Mouse (Mus musculus) kidney, adult 11 months (tissue): ENCODE data around the gene Gm6377.

Experiments
- DNase-seq: peaks from one replicate; pipeline ENCODE4 v3.0.0; 2022

Gene Gm6377

DNA sequence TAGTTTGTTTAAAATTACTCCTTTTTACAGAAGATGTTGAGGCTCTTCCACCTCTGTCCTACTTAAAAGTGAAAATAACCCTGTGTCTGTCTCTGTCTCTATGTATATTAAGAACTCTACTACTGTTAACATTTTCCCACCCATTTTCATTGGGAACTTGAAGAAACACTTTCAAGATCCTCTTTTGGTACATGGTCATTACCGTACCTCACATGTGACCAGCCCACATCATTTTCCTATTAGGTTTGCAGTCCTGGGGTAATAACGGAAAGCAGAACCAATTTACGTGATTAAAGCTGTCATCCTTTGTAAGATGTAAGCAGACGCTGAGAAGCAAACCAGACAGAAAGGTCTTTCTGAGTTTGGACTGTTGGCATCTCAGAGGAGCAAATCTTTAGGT is at the start of gene Gm6377:
Gene Gm6377 (plus strand): TSS at position 289 of the 400 bp plus-strand sequence.
- no peak for DNase-seq

DNA sequence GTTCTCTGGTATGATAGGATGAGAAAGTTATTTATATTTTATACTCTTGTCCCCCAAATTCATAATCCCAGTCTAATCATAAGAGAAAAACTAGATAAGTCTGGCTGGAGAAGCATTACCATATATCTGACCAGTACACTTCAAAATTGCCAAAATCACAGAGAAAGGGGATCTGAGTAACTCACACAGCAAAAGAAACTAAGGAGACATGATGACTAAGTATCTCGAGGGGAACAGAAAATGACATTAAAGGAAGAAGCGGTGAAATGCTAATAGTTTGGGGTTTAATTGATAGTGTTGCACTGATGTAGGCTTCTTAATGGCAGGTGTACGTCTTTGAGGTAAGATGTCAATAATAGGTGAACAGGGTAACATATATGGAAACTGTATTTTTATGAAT is 49.4 kb upstream of the Gm6377 start:
- no peak for DNase-seq

DNA sequence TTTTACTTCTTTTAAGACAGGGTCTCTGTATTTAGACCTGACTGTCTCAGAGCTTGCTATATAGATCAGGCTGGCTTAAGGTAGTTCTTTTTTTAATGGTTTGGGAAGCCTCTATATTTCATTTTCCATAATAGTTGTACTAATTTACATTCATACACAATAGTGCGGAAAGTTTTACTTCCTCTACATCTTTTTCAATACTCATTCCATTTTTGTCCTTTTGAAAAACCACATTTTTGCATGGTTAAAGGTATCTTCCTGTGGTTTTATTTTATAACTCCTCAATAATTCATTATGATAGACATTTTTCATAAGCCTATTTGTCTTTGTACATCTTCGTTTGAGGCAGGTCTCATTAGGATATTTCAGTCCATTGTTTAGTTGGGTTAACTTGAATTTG is 45.3 kb upstream of the Gm6377 start:
- no peak for DNase-seq

DNA sequence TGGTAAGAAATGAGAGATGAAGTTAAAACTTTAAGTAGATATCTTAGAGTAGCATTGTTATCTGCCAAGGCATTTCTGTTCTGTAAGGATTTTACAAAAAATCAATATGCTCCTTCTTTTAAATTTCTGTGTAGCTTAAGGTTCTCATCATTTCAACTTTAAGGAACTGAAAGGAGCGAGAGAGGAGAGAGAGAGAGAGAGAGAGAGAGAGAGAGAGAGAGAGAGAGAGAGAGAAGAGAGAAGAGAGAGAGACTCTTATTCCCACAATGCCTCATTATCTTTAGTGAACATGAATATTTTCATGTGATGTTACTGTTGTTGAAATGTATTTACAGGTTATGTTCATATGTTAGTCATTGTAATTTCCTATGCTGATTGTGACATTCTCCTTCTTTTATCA is 36.2 kb upstream of the Gm6377 start:
- no peak for DNase-seq

DNA sequence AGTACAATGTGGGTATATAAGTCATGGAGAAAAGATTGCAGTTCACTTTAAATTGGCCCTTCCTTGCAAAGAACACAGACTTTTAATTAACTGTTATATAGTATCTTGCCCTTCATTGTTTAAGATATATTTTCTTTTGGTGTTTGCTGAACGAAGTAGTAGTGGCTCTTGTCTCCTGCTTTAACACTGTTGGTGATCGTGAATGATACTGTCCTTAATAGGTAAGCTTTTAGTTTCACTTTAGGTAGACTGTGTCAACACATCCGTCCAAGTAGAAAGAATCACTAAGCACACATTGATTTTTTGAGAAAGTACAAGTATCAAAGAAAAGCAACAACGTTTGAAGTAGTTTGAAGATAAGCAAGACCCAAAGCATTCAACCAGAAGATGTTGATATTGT is 35.7 kb upstream of the Gm6377 start:
- no peak for DNase-seq

DNA sequence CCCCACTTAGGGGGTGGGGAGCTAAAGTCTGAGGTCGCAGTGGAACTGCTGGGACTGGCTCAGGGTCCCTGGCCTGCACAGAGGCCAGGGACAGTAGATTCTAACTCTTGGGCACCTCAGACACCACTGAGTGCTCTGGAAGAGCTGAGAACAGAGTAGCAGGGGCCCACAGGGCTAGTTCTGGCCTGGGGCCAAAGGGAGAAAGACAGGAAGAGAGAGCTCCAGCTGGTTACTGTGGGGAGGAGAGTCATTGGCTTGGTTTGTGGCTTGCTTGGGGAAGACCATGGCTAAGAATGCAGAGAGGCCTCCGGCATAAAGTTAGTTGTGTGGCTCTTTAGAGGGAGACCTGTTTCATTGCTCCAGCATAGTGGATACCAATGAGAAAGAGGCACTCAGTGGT is 21.5 kb upstream of the Gm6377 start:
- DNase-seq = no peak

DNA sequence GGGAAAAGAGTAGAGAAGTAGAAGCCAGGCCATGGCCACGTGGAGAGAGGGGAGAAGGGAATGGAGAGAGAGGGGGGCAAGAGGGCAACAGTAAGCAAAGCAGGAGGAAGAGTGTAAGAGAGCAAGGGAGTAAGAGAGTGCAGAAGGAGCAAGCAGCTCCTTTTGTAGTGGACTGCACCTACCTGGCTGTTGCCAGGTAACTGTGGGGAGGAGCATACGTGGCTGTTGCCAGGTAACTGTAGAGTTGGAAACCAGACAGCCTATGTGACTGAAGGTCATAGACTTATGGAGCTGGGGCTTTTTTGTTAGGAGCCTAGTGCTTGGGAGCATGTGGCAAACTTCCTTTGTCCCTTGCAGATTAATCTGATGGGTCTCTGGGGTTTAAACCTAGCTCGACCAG is 21.1 kb upstream of the Gm6377 start:
- DNase-seq = peak; percentile 4

DNA sequence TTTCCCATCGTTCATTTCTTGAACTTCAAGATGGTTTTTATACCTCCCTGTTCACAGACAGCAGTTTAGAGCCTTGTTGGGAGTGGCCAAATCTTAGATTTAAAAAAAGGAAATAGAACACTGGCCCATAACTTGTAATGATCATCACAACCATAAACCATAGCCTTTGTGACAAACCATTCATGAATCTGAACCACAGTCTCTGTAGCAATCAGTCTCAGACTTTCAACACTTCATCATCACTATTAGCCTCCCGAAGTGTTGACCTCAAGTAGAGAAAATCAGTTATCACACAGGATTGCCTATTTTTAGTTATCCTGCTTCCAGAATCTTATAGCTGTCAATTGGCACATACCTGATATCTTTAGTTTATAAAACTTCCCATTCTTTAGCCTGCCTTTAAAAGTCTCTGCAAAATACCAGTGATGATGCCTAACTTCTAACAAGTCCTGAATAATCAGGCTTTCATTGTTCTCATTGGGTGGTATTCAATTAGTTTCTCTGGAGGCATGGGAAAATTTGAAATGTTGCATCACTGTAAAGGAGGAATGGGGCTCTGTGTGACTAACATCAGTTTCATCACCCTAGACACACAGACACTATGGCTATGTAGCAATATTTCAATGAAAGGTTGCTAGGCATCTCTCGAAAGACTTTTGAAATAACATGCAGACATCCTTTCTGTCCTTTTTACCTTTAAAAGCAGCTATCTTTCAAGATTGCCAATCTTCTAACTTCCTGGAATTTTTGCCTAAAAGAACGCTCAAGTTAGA is 11.7 kb upstream of the Gm6377 start:
- DNase-seq = no peak

DNA sequence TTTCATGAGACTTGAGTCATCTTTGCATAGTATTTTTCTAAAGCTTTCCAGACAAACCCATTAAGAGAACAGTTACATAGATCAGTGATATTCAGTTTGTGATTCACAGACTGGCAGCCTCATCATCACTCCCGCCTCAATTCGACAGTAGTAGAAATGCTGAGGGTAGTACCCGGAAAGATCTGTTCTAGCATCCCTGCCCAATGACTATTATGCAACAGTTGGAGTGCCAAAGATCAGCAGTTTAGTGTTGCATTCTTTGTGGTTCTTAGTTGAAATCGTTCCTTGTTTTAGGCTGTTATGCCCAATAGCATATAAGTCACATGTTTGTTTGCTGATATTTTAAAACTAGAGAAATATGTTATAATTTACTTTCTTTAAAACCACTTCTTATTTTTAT is 6.9 kb upstream of the Gm6377 start:
- no peak for DNase-seq

DNA sequence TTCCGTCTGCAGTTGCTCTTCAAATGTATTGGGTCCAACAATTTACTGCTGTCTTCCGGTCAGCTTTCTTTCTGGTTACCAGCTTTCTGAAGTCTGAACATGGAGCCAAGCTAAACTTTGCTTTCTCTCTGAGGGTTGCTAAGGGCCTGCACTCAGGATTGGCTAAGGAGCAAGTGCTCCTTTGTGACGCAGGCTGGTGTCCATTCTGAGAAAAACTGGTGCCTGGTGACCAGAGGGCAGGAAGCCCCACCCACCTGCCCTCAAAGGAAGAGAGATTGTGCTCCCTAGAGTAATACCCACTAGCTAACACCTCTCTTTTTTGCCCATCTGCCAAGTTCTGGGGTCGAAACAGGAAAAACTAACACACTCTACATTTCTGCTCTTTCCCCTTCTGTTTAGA is 5.6 kb upstream of the Gm6377 start:
- DNase-seq = peak; percentile 42

DNA sequence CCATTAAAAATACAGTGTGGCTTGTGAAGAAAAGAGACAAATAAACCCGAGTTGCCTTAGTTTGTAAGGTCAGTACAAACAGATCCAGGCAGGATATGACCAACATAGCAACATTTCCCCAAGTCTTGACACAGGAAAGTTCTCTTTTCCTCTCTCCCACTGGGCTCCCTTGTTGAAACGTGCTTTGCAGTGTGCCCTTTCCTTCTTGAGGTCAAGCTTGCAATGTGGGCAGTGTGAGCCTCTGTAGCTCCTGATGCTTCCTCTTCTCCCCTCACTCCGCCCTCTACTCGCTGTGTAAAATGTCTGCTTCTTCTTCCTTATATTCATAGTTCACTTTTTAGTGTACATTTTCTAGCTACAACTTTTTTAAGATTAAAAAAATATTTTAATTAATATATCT is 5.1 kb upstream of the Gm6377 start:
- peak; percentile 9 for DNase-seq

DNA sequence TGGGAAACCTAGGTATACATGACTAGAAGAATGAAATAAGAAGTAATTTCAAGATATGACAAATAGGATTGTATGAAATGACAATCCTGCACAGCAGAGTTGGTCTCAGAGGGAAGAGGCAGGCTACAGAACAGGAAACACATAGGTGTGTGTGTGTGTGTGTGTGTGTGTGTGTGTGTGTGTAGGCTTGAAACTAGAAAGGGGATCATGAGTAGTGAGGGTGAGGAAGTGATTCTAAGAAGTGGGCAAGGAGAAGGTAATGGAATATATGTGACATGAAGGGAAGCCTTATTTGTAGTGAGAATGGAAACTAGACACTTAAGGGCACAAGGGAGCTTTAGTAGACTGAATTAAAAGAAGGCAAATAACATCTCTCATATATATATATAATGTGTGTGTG is 11.3 kb downstream of the Gm6377 start:
- no peak for DNase-seq

DNA sequence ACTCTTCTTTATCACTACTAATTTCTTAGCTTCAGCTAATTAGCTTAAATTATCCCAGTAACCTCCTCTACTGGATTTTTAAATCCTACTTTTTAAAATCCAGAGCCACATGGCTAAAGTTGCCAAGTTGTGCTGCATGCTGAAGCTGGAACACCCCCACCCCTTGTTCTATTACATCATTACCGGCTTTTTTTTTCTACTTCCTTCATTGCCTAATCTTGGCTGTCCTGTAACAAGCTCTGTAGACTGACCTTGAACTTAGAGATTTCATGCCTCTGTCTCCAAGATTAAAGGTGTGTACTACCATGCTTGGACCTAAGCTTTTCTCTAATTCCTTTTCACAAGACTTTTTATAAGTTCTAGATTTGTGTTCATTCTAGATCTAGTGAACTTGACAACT is 32.2 kb downstream of the Gm6377 start:
- DNase-seq = no peak

DNA sequence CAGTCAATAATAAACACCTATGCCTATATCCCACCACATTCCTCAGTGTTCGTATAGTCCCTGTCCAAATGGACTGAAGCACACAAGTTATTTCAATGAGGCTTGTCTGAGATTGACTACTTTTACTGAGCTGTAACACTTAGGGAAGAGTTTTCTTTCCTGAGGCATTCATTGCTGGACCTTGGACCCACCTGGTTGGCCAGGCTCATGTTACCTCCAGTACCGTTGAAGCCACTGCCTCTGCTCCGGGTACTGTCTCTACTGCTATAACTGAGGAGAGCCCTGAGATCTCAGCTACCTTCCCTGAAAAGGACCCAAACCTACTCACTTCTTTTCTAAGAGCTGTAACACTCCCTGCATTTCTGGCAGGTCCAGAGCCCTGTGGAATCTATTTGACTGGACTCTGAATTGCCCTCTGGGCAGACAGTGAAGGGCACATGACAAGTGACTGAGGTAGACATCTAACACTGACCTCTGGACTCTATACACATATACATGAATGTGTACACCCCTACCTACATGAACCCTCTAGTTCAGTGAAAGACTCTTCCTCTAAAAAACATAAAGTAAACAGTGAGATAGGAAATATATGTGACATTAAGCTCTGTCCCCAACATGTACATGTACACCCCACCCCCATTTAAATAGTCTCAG is 39.0 kb downstream of the Gm6377 start:
- DNase-seq = no peak

DNA sequence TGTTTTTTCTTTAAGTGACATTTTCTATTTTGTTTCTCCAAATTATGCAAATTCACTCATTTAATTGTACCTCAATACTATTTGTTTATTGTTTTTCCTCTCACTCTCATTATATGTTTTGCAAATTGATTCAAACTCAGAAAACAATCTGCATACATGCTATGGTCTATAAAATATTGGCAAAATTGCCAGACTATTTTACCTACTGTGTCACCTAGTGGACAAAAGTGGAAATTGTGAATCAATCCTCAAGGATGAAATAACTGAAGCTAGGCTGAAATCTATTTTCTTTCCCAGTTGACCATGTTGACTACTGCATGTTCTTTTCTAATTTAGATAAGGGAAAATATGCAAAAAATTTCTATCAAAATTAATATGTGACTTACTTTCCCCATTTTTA is 41.6 kb downstream of the Gm6377 start:
- no peak for DNase-seq
